Mouse (Mus musculus) right cerebral cortex, postnatal 36 days (tissue): ENCODE measurements around the gene Mettl6.
"Not testable (repeated sequence)": the region's sequence is repeated elsewhere in the genome, so short reads cannot be mapped to it uniquely, and the experiment has no call there.

Experiments
- DNase-seq, 2 experiments: peaks; one replicate each; pipeline ENCODE4 v3.0.0; 2022; ENCODE audit warnings: low spot score in 2 of 2, mixed read lengths in 1 of 2

The Mettl6 gene

DNA sequence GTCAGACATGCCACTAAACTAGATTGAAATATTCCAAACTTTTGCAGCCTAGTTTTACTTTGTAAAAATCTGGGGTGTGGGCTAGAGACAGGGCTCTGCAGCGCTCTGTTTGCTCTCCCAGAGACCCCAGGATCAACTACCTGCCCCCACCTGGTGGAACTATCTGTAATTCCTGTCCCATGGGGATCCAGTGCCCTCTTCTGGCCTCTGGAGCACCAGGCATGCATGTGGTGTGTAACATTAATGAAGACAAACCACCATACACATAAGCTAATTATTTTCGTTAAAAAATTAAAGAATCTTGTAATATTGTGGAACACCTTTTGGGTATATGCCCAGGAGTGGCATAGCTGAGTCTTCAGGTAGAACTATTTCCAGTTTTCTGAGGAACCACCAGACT, 21.5 kb downstream of the Mettl6 start:
- DNase-seq, result no peak

DNA sequence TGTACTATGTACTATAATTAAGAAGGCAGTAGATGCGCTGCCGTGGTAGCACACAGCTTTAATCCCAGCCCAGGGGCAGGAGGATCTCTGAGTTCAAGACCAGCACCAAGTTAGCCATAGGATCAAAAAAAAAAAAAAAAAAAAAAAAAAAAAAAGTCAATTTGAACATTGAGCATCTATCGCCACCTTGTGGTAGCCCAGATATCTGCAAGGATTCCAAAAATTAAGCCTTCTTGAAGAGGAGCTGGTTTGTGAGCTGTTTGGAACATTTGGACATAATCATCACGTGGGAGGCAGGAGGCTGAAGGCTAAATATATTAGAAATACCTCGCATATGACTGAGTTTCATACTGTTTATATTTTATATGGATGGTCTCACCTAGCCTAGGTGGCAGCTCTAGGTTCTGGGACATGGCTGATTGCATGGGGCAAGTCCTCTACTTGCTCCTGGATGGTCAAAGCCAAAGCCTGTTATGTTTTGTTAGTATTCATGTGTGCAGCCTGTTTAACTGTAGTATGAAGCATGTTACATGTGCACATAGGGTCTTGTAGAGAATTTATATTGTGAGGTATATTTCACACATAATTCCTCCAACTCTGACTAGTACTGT, 22.3 kb downstream of the Mettl6 start:
- peak; percentile 18 to 47 for DNase-seq

- no peak for DNase-seq
Observed at GRCm38 (mm10) chr14:31469711-31470110, 25.1 kb downstream of the Mettl6 start.

DNA sequence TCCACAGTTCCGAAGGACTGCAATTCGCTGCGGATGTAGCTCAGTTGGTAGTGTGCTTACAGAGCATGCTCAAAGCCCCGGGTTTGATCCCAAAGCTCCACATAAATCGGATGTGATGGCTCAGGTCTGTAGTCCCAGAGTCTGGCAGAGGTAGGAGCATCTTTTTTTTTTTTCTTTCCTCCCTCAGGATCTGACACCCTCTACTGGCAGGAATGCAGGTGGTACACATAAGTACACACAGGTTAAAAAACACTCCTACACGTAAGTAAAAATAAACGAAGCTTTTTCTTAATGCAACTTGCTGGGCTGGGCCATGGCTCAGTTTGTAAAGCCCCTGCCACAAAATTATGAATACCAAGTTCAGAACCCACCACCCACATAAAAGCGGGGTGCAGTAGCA, 30.7 kb downstream of the Mettl6 start:
- no peak for DNase-seq

GRCm38 (mm10) chr14:31462886-31463285, 32.0 kb downstream of the Mettl6 start:
- DNase-seq, result no peak

DNA sequence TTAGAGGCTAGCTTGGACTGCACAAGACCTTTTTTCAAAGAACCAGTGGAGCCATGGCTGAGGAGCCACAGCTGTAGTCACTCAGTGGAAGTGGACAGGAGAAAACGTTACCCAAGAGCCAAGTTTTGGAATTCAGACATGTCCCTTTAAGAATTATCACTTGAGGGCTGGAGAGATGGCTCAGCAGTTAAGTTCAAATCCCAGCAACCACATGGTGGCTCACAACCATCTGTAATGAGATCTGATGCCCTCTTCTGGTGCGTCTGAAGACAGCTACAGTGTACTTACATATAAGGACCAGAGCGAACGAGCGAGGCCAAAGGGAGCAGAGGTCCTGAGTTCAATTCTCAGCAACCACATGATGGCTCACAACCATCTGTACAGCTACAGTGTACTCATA, 32.6 kb downstream of the Mettl6 start:
- not testable (repeated sequence) for DNase-seq

DNA sequence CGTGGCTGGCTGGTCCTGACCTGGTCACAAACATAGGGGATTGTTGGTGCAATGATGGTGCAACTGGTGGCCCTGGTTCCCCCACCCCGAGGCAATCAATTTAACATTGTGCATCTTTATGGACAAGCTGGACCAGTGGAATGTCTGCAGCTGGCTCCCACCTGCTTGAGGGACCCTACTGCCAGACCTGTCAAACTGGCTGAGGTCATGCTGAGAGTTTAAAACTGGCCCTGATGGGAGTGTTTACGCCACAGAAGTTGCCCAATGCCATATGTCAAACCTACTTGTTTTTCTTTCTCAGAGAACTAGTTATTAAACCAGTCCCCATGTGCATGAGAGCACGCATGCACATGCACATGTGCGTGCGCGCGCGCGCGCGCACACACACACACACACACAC, 36.8 kb downstream of the Mettl6 start:
- no peak for DNase-seq

DNA sequence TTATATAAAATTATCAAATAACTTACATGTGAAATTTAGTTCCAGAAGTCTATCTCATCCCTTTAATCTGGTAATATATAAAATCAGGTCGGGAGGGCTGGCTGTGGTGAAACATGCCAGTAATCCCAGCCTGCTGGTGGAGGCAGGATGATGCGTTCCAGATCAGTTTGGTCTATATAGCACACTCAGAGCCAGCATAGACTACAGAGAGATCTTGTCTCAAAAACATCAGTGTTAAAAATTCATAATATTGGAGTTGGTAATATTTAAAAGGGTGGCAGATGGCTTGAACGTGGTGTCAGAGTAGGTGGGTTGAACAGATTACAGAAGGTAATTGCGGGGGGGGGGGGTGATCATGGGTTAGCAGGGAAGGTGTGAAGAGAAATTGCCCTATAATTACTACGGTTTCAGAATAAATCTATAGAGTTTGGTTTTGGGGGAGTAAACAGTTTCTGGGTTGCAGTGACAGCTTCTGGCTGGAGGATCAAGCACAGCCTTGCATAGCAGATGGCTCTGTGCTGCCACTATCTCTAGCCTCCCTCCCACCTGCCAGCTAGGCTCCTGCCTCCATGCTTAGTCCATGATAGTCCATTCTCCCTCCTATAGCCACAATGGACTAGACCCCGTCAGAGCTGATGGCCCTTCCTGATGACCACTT, 38.6 kb downstream of the Mettl6 start:
- DNase-seq, result no peak

DNA sequence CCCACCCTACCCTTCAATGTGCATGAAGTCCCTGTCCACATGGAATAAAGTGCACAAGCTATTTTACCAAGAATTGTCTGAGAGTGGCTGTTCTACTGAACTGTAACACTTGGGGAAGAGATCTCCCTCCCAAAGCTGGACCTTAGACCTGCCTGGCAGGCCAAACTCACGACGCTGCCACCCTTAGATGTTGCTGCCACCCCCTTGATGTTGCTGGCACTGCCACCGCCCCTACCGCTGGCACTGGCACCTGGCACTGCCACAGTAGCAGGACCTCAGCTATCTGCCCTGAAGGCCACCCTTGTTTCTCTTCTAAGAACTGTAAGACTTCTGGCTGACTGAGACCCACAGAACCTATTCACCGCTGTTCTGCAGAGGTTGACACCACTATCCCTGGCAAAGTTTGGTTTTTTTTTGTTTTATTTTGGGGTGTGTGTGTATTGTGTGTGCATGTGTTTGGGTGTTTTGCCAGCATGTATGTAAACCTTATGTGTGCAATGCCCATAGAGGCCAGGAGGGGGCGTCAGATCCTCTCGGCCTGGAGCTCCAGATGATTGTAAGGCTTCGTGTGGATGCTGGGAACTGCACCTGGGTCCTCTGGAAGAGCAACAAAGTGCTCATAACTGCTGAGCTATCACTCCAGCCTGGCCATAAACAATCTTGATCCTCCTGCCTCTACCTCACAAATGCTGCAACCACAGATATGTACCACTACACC, 39.8 kb downstream of the Mettl6 start:
- no peak for DNase-seq

GRCm38 (mm10) chr14:31453946-31454345, 40.9 kb downstream of the Mettl6 start:
- not testable (repeated sequence) for DNase-seq

GRCm38 (mm10) chr14:31448994-31449393, 45.8 kb downstream of the Mettl6 start:
- no peak for DNase-seq

DNA sequence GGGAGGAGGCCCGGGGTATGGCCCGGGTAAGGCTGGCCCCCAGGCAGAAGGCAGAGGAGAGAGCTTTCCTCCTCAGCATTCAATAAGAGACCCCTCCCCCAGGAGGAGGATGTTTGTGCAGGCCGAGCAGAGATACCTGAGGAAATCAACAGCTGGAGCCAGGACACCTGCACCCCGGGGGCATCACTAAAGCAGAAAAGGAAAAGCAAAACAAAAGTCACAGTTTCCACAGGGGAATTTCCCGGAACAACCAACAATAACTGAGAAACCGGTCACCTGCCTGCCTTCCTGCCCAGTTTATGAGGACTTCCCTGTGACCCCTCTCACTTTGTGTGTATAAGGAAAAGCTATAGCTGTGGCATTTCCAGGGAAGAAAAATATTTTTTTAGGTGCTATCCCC, 51.2 kb downstream of the Mettl6 start:
- DNase-seq, result no peak

DNA sequence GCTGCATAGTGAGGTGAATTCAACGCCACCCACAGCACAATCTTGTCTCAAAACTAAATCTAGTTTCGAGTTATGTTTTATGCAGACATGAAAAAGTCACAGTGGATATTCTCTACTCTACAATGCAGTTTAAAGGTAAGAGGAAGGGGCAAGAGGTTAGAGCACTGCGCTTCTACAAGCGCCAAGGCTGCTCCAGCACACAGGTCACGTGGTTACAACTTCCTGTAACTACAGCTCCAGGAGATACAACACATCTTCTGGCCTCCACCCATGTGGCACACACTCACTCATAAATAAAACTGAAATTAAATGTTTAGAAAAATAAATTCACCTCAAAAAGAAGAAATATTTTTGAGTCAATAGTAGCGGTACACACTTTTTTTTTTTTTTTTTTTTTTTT, 54.1 kb downstream of the Mettl6 start:
- no peak for DNase-seq

GRCm38 (mm10) chr14:31440230-31440629, 54.6 kb downstream of the Mettl6 start:
- DNase-seq, result no peak

DNA sequence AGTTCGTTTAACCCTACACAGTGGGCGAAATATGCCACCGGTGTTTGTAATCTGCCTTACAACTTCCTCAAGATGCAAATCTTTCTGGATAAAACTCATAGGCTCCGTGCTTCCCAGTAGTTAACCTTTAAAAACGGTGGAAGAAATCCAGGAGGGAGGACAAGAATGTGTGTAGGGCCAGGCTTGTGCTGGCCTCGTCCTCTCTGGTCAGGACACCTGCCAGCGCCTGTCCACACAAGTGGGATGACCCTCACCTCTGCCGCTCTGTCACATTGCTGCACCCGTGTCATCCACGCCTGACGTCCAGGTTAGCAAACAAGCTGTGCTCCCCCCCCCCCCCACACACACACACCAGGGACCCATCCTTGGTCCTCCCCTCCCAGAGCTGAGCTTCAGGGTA, 55.6 kb downstream of the Mettl6 start:
- DNase-seq, result no peak

DNA sequence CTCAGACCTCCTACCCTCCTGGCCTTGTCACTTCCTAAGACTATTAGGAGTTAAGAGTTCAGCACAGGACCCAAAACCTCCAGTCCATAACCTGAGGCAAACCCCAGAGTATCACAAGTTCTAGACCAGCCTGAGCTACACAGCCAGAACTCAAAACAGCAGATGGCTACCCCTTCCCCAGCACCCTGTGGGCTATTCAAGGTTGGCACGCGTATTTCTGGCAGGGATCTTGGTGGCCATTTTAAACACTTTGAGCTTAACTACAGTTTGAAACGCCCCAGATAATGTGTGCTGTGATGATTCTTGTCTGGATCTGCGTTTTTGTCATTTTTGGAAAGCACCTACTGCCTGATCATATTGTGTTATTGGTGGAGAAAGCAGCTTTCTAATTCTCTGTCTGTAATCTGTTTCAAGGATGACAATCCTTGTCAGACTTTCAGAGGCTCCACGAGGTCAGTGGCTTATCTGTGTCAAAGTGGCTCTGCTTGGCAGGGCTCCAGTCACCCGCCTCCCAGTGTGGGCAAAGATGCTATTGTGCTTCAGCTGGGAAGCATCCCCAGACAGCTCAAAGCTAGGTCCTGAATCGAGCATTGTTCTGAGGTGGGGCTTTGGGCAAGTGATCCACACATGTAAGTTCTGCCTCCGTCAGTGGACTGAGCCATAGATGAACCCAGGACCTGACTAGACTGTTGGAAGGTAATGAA, 56.9 kb downstream of the Mettl6 start:
- no peak for DNase-seq

- DNase-seq, result peak; percentile 87 to 88
Observed at GRCm38 (mm10) chr14:31435930-31436693, 58.7 kb downstream of the Mettl6 start, which contains the start of gene Sh3bp5. Sh3bp5 (minus strand) TSS chr14:31436078.

- DNase-seq, result peak; percentile 37 to 38
Observed at GRCm38 (mm10) chr14:31435018-31435915, 59.6 kb downstream of the Mettl6 start.

DNA sequence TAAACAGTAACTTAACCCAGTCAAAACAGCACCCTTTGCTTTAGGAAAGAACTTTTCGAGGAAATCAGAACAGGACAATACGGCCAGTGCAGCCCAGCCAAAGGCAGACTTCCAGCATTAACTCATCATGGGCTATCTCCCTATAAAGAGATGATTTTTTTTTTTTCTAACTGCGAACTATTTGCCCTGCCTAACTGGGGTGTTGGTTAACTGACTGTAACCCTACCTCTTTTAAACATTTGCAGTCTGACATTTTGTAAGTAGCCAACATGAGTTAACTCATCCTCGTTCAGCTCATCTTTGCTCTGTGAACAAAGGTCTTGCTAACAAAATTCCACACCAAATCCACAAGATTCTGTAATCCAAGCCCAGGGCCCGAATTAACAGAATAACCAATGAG, 60.4 kb downstream of the Mettl6 start:
- DNase-seq, result no peak

DNA sequence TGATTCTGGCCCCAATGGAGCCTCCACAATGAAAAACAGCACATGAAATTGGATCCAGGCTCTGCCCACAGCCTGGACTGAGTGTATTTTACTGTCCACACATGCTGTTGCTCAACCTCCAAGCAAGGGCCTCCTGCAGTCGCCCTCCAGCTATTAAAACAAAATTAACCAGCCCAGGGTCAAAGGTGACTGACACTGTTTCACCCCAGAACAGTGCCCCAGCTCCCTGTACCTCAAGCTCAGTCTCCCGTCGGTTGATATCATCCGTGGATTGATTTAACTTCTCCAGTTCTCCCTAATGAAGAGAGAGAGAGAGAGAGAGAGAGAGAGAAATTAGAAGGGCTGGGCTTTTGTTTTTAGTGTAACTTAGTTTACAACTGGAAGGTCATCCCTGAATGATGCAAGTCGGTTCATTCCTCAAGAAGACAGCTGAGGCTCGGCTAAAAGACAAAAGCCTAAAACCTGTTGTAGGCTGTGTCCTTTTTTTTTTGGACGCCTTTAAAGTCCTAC, 60.9 kb downstream of the Mettl6 start:
- DNase-seq, result no peak
